Comparison of ENCODE assay signal across 8 mouse cellular contexts in the genomic region with DNA sequence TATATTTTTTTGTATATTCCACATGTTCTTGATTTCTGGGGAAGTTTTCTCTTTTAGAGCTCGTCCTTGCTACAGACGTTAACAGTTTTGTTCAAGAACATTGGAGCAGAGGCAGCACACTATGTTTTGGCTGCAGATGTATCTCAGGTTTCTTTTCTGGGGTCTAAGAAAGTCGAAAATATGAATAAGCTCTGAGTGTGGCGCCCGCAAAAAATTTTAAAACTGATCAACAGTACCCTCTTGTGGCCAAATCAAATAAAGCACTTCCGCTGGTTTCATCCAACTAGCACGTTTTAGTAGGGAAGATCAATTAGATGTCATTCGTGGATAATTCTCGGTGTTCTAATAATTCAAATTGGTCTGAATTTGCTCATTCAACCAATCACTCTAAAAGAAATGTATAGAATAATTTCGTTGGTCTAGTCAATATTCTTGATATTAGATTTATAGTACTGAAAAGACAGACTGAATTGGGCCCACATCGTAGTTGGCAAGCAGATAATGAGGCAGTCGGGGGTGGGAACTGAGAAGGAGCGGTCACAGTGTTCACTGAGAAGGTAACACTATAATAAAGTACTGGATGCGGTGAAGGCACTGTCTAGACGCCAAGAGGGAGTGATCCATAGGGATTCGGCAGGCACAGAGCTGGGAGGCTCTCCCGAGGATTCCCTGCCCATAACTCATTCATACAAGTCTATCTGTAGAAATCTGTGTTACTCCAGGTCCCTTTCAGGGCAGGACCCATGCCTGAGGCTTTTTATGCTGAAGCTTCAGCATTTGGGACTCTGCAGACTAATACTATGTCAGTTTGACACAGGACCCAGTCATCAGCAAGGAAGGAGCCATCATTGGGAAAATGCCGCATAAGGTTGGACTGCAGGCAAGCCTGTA. TPM values are rescaled to one million over a fixed set of nuclear protein-coding genes. Genes with fewer than 3 reads are reported as not detected.
DNase-seq lines count a peak whose midpoint lies in the region; ATAC-seq and TF ChIP-seq lines count a peak whose summit lies in the region.

No protein-coding gene starts in this region.

- POLR2A ChIA-PET in Patski (lab: Charles Lee) = interaction anchor here (0.7 kb wide), 1 partner anchor 167 kb away, joined by 3 read pairs; no protein-coding TSS in a partner anchor

- H3K4me1 ChIP-seq in kidney, adult 2 months (ENCODE audit: control insufficient read depth, insufficient read depth, low read length) = 0 out of 2 replicates have a peak, but pooled peaks cover 3% of the 10 kb centered on the region
- H3K4me1 ChIP-seq in midbrain, embryonic 13.5 days (replicated peaks) = no peaks in the 10 kb centered on the region

- H3K27ac ChIP-seq in kidney, adult 2 months (ENCODE audit: insufficient read depth, low read depth, low read length) = no peak overlapping the region
- no peak overlapping the region for H3K27ac ChIP-seq in midbrain, embryonic 13.5 days

- peak; percentile 51 for ATAC-seq in Patski
- ATAC-seq in frontal cortex, adult (ENCODE audit: low TSS enrichment) = peak; percentile 74
- peak; percentile 75 for ATAC-seq in midbrain, embryonic 13.5 days
- ATAC-seq in inflammation-experienced regulatory T-cells, adult 6 months = no peak

- CTCF ChIA-PET in Patski (lab: Charles Lee) = interaction anchor here (0.7 to 2.2 kb wide), 10 partner anchors 10 to 521 kb away, joined by 3 to 15 read pairs (median 4); no protein-coding TSS in a partner anchor

- H3K4me3 ChIP-seq in kidney, adult 2 months (ENCODE audit: insufficient read depth, low read depth, low read length) = no peak overlapping the region
- H3K4me3 ChIP-seq in midbrain, embryonic 13.5 days (replicated peaks) = no peak overlapping the region

- peak; percentile 27 for DNase-seq in kidney, adult 2 months
- no peak for DNase-seq in kidney, adult 11 months
- no peak for DNase-seq in Patski (ENCODE audit: low read depth, low spot score)
- peak; percentile 32 for DNase-seq in kidney, postnatal 14 days
- no peak for DNase-seq in thymus, postnatal 0 days (ENCODE audit: low spot score)

- no peak for TF ChIP-seq POLR2A in kidney, adult 2 months (IDR thresholded peaks at IDR 0.05; ENCODE audit: low read depth, low read length)

- TF ChIP-seq CTCF in kidney, adult 2 months (conservative IDR thresholded peaks at IDR 0.05; ENCODE audit: insufficient read depth, insufficient read length, low read depth, low read length) = 0 out of 2 replicates have a peak, but pooled peaks have one; percentile 8
- TF ChIP-seq CTCF in Patski (IDR thresholded peaks at IDR 0.05) = peak; percentile 67

- in situ Hi-C loops in Patski (cut with MboI; ENCODE audit: low pct_unique_long_range_greater_than_20kb) = loop anchor here (10.0 kb wide), 1 partner anchor 502 kb away; no protein-coding TSS in a partner anchor

- WGBS in kidney, adult 2 months = 32% methylated on average over 18 of the region's 18 CpGs
- WGBS in midbrain, embryonic 13.5 days = 43% methylated on average over 18 of the region's 18 CpGs

- H3K27me3 ChIP-seq in kidney, adult 2 months (replicated peaks; ENCODE audit: control insufficient read depth, insufficient read depth, low read length) = no peaks in the 10 kb centered on the region
- H3K27me3 ChIP-seq in Patski = no peaks in the 10 kb centered on the region
- H3K27me3 ChIP-seq in midbrain, embryonic 13.5 days = no peaks in the 10 kb centered on the region

- no peaks in the 10 kb centered on the region for H3K9me3 ChIP-seq in midbrain, embryonic 13.5 days

- H3K9ac ChIP-seq in midbrain, embryonic 13.5 days (replicated peaks) = no peak overlapping the region

- H3K36me3 ChIP-seq in kidney, adult 2 months (ENCODE audit: control insufficient read depth, insufficient read depth, low read length) = no peaks in the 10 kb centered on the region
- H3K36me3 ChIP-seq in midbrain, embryonic 13.5 days = no peaks in the 10 kb centered on the region

- H3K4me2 ChIP-seq in midbrain, embryonic 13.5 days (replicated peaks) = no peak overlapping the region

RNA-seq across cellular contexts. Expression of gene Tmco5b, which starts 17.1 kb away (rescaled TPM):
- not detected in 2 replicates for polyA plus RNA-seq in kidney, adult 2 months (2012; rRNA removed)
- not detected for polyA plus RNA-seq in Patski (2021)
- polyA plus RNA-seq in midbrain, embryonic 13.5 days (2015; fragmentation: Nextera tagmentation; extraction: Ambion mirVana) = not detected in 2 replicates
- not detected in 2 replicates for polyA plus RNA-seq in thymus, postnatal 0 days (2015; fragmentation: Nextera tagmentation; extraction: Ambion mirVana)
- polyA plus RNA-seq in inflammation-experienced regulatory T-cells, adult 6 months (2017; shearing (Covaris generic)) = not detected

RNA-seq across cellular contexts. Expression of gene Fmn1, which starts 24.9 kb away (rescaled TPM):
- polyA plus RNA-seq in kidney, adult 2 months (2012; rRNA removed) = 7.2 and 7.4 TPM in 2 replicates
- polyA plus RNA-seq in Patski (2021) = 11.2 TPM
- polyA plus RNA-seq in midbrain, embryonic 13.5 days (2015; fragmentation: Nextera tagmentation; extraction: Ambion mirVana) = 0.43 and 0.54 TPM in 2 replicates
- polyA plus RNA-seq in thymus, postnatal 0 days (2015; fragmentation: Nextera tagmentation; extraction: Ambion mirVana) = 0.47 and 0.62 TPM in 2 replicates
- 1 to 10 TPM in 1 of 3 experiments, under 1 TPM in 2; 0.79 to 1.3 (median 0.91) TPM for polyA plus RNA-seq in inflammation-experienced regulatory T-cells, adult 6 months (2017; shearing (Covaris generic))

Comparison
In these comparisons a context has a peak if more than half of its experiments do, and no peak if none do; other contexts are left out.
1. DNase-seq: peak in kidney, adult 2 months (single experiment) and kidney, postnatal 14 days (single experiment); none in kidney, adult 11 months (single experiment), Patski (single experiment) and thymus, postnatal 0 days (single experiment).